Mouse (Mus musculus) left cerebral cortex, postnatal 25 days (tissue): ENCODE measurements around the gene Itgb1bp1. TPM values are rescaled to one million over a fixed set of nuclear protein-coding genes. Genes with fewer than 3 reads are reported as not detected.

Experiments used
- DNase-seq, 2 experiments: peaks; one replicate each; pipeline ENCODE4 v3.0.0; 2022; ENCODE audit warnings: low spot score in 2 of 2, mixed read lengths in 1 of 2
- intact Hi-C: fragments of 180-260 bp; cut with DNase I; formaldehyde crosslinking; loops from one replicate; pipeline ENCODE4 v1.15.1; 2025
- total RNA-seq, 2 experiments: library from RNA; stranded (reverse); gene quantifications; 2 replicates each; pipeline ENCODE4 v1.2.3; 2021

Itgb1bp1 gene
- total RNA-seq, 2 experiments from 2014 or later = 33.0 to 35.2 TPM

DNA sequence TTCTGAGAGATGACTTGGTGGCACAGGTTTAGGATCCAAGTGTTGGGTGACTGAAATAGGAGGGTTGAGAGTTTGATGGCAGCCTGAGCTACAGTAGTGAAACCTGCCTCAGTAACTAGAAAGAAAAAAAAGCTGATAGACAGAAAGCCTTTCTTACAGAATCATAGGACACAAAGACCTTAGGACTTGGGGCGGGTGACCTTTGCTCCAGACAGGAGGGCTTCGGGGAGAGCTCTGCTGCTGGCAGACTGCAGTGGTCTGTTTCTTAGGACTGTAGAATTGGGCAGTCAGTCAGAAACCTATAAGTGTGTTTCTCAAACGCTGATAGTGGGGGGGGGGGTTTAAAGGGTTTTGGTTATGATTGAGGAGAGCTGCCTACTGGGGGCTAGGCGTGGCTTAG, 19.7 kb upstream of the Itgb1bp1 start:
- DNase-seq = no peak
- intact Hi-C loops = no loop called here

DNA sequence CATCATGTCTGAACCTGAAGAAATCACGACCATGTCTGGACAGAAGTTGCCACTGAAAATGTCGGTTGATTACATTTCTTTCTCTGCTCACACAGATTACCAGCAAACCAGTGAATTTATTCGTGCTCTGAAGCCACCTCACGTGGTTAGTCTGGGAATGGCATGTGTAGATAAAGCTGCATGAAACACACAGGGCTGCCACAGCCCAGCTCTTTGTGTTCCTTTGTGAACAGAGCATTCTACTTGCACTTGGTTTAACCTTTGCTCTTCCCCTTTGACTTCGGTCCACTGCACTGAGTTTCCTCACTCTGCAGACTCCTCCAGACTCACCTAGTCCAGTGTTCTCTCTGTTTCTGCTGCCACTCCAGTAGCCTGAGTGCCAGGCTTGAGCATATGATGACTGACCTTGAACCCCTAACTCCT, 16.3 kb upstream of the Itgb1bp1 start:
- intact Hi-C loops = no loop called here
- no peak for DNase-seq

DNA sequence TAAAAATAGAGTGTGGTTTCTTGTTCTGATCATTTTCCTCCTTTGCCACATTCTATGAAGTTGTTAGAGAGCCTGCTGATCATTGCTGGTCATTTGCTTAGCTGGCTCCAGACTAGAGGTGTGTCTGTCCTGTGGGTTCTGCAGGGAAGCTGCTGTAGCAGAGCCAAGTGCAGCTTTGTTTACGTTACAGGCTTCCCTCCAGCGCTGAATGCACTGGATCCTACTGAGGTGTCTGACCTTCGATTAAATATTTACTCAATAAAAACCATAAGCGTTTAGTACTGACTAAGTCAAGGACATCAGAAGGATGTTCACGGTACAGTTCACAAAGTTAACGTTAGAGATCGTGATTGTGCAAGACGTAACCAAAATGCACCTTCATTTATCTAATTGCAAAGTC, 15.8 kb upstream of the Itgb1bp1 start:
- DNase-seq = no peak
- intact Hi-C loops = no loop called here

DNA sequence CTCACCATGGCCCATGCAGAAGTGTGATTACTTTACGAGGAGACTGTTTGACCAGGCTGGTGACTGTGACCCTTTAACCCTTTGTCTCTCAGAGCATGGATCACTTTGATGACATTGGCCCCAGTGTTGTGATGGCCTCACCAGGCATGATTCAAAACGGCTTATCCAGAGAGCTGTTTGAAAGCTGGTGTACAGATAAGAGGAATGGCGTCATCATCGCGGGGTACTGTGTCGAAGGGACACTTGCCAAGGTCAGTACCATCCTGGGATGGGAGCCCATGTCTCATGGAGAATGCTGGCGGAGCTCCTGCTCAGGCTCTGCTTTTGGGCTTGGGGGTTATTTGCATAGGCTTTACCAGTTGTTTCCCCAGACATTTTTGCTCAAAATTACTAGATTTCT, 15.2 kb upstream of the Itgb1bp1 start:
- no peak for DNase-seq
- intact Hi-C loops = no loop called here

DNA sequence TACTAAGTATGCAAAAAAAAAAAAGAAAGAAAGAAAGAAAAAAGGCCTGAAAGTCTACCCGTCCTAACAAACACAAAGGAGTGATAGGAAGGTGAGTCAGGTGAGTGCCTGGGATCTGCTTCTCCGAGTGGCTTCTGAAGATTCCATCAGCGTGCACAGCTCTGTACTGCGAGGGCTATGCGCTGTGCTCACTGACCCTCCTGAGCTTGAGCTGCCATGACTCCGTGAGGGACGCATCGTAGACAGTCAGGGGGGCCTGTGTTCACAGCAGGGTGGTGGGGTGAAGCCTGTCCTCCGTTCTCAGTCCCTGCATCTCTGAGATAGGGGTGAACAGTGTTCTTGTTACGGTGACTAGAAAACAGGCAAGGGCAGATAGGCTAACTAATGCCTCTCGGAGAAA, 12.8 kb upstream of the Itgb1bp1 start:
- intact Hi-C loops = no loop called here
- no peak for DNase-seq

DNA sequence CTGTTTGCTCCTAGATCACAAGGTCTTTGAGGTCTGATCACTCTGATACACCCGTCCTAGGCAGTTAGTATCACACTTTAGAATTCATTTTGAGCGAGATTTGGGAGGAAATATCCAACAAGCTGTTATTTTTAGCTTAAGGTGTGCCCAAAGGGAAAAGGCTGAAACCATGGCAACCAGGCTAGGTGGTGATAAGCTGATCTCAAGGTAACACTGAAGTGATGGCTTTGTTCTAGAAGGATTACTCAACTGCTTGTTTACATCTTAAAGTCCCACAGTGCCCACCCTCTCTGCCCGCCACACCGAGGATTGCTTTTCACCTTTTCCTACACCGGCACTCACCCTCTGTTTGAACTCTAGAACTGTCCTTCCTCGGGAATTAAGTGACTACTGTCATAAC, 3.6 kb upstream of the Itgb1bp1 start:
- no peak for DNase-seq
- intact Hi-C loops = loop anchor here (5.0 kb wide), 1 partner anchor 177 kb away; no protein-coding TSS in a partner anchor

DNA sequence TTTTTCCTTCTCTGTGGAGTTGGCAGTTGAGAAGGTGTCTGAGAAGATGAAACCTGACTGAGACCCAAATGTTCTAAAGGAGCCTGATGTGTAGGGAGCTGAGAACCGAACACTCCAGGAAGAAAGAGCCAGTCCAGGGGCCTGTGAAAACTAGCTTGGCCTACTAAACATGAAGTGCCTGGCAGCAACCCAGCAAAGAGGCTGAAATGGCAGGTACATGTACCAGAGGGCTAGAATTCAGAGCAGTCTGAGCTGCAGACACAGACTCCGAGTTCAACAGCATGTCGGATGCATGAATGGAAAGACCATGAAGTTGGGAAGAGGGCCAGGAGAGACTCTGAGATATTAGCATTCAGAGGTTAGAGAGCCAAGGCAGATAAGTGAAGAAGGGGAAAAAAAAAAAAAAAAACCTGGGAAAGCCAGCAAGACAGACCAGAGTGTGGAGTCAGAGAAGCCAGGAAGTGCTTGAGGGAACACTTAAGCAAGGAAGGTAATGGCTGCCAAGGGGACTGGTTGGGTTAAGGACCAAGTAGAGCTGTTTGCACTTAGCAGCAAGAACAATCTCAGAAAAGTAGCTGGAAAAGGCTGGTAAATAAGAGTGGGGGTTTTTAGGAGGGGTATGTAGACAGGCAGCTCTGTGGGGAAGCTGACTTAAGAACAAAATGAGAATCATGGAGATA, 2.8 kb upstream of the Itgb1bp1 start:
- intact Hi-C loops = loop anchor here (5.0 kb wide), 1 partner anchor 177 kb away; no protein-coding TSS in a partner anchor
- no peak for DNase-seq

DNA sequence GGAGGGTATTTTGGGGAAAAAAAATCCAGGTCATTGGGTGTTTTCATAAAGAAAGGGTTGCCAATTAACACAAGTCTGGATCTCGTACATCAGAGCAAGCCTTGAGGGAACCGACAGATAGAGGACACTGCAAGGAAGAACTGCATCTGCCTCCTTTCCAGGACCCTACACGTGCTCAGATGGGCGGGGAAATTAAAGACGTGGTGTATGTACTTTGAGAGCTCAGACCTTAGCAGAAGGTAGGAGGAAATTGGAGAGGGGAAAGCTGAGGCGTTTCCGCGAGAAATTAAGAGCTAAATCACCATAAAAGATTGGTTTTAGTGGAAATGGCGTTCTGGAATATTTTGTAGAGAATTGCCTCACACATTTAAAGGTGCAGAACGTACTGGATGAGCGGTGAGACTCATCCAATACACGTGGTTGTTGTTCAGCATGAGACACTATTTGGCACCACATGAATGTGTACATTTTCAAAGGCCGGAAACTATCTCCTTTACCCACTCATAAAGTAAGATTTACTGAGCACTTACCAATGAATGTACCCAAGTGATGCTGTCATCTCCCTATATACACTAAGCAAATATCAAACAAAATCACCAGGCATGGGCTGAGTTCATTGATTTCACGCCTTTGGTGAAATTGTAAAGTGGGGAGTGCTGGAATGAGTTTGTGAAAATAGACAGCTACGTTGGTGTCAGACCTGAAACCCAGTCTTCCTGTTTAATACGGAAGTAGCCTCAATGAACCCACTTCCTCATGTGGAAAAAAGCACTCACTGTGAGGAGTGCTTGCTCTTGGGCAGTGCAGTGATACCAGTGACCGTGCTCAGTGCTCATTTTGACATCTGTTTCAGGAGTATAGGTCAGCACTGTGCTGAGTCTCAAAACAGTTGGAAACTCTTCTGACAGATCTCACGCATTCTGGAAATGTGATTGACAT, 897 bp upstream of the Itgb1bp1 start:
- no peak for DNase-seq
- intact Hi-C loops = loop anchor here (1.0 to 5.0 kb wide), 2 partner anchors 86 to 175 kb away; partner anchors contain the start of gene Adam17

DNA sequence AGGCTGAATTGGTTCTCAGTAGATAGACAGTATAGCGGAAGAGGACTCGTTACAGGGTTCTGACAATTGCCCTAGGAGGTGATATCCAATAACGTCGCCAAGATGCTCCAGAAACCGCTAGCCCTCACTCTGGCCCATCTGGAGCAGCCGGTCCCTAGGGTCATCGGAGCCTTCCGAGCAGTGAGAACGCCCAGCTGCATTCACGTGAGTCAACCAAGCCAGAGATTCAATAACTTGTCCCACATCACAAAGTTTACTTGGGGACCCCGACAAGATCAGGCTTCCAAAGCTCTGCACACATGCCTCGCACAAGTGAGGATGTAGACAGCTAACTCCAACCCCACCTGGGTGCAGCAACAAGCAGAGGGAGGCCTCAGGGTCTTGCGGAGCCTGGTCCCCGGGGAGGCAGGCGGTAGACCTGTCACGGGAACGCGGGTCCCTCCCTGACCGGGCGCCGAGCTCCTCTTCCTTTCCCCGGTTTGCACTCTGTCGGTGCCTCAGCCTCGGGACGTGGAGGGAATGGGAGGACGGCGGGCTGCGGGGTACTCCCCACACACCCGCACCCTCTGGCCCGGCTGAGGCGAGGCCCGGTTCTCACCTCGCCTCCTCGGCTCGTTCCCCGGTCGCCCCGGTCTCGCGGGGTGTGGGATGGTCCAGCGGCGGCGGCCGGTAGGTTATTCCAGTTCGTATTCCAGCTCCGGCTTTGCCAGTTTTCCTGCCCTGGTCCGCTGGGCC, 409 bp downstream of the Itgb1bp1 start:
- intact Hi-C loops = loop anchor here (1.0 to 5.0 kb wide), 2 partner anchors 88 to 173 kb away; partner anchors contain the start of gene Adam17
- DNase-seq = no peak

DNA sequence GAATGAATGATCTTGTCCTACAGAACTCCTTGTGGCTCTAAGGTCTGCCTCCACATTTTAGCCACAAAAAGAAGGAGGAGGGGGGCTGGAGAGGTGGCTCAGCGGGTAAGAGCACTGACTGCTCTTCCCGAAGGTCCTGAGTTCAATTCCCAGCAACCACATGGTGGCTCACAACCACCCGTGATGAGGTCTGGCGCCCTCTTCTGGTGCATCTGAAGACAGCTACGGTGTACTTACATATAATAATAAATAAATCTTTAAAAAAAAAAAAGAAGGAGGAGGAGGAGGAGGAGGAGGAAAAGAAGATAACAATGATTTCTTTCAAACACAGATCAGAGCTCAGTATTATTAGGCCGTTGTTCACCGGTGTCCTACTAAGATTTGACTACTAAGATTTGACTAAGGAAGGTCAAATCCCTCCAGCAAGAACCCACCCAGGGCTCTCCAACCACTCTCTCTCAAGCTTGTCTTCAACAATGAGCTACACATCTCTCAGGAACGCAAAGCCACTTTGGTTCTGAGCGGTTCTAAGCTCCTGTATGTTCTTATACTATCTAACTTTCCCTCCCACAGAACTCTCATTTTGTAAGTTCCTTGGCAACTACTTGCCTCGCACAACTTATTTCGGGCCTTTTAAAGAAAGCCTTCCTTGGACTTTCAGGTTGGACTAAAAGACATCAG, 1.2 kb downstream of the Itgb1bp1 start, which contains the start of gene Cpsf3:
Gene Cpsf3 (plus strand): TSS at position 631 of the 681 bp plus-strand sequence.
- intact Hi-C loops = loop anchor here (5.0 kb wide), 1 partner anchor 173 kb away; no protein-coding TSS in a partner anchor

DNA sequence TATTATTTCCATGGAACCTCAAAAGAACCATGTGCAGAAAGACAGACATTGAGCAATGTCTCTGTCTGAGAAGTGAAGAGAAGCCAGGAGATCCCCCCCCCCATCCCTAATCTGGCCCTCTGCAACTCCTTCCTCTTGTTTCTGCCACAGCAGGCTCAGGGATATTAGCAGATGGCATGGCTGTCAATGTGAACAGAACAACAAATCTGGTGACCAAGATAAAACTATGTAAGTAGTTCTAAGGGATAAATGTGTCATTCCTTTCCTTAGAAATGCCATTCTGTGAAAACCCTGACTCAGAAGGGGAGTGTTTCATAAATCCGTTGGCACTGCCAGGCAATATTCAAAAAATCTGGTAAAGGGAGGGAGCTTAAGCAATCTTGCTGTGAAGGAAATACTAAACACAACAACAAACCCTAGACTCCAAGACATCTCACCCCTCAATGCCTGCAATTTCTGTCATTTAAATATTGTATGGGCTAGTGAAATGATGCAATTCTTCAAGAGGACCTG, 8.7 kb downstream of the Itgb1bp1 start:
- no peak for DNase-seq
- intact Hi-C loops = no loop called here

More for the DNA sequence above, 1.2 kb downstream of the Itgb1bp1 start, which contains the start of gene Cpsf3:
- no peak for DNase-seq

DNA sequence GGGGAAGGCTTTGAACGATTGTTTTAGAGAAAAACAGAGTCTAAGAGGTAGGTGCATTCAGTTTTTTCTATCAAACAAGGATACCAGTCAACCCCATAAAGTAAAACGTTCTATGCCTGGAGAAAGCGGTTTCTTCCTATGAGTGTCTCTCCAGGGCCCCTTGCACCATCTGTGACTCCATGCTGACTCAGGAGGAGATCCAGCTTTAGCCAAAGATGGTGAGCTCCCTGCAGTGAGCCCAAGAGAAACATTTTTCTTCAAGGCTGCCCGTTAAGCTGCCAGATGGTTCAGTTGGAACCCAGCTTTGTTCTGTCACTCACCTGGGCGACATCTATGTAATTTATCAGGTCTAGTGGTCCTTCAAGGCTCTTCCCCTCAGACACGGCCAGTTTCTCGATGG, 11.6 kb downstream of the Itgb1bp1 start:
- no peak for DNase-seq
- intact Hi-C loops = no loop called here

DNA sequence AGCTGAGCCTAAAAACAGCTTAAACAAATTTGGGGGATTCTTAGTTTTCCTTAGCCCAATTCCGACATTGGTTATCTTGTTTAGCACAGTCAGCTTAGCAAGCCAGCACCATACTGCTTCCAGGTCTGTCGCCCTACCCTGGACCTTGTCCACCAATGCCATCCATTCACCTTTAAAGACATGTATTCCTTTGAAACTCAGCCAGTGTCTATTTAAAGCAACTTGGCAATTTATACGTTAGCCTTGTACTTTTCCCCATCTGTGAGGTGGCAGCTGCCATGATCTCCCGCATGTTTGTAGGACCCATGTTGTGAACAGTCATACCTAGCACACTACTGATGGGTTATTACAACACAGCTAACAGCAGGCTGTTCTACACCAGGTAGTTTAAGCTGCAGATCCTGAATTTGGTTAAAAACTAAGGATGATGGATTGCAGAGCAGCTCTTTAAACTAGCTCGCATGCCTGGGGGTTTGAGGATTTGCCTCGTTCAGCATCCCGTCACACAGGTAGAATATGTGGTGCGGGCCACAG, 17.9 kb downstream of the Itgb1bp1 start:
- DNase-seq = no peak
- intact Hi-C loops = loop anchor here (5.0 kb wide), 1 partner anchor 191 kb away; no protein-coding TSS in a partner anchor

DNA sequence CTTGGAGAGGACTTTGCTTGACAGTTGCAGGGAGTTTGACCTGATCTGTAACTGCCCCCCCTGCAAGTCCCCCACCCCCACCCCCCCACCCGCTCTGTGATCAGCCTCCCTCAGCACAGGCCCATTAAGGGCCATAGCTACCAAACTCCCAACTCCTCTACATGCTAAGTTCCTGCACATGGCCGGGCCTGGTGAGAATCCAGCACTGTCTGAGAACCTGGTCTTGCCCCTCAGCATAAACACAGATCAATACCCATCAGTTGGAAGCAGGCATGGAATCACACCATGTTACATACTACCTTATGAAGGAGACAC, 19.3 kb downstream of the Itgb1bp1 start:
- intact Hi-C loops = loop anchor here (1.0 to 5.0 kb wide), 2 partner anchors 155 to 189 kb away; no protein-coding TSS in a partner anchor
- no peak for DNase-seq

DNA sequence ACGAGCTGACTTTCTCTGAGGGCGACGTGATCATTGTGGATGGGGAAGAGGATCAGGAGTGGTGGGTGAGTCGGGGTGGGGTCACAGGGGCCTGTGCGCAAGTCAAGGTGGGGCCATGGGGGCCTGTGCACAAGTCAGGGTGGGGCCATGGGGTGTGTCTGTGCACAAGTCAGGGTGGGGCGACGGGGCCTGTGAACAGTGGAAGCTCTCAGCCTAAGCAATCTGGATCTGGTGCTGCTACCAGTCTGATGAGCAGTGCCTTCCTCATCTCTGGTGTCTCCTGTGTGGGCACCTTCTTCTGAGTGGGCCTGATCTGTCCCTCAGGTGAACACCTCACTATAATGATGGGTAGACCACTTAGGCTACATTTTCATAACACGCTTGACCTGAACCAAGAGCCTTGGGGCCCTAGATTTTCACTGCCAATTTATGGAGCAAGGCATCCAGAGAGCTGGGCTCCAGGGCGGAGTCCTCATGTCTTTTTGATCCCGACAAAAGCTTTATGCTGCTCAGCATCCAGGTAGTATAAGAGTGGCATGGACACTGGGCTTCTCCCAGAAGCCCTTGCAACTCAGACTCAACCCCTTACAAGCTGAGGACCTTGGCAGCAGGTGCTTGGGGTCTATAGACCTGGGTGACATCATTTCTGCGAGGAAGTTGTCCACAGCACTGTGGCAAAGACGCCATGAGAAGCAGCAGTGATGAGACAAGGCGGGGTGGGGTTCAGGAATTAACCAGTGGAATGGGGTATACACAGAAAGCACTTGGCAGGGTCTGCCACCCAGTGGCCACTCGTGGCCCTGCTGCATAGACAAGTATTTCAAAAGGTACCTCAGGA, 19.9 kb downstream of the Itgb1bp1 start:
- peak; percentile 73 to 77 for DNase-seq
- intact Hi-C loops = loop anchor here (1.0 to 5.0 kb wide), 2 partner anchors 155 to 189 kb away; no protein-coding TSS in a partner anchor

DNA sequence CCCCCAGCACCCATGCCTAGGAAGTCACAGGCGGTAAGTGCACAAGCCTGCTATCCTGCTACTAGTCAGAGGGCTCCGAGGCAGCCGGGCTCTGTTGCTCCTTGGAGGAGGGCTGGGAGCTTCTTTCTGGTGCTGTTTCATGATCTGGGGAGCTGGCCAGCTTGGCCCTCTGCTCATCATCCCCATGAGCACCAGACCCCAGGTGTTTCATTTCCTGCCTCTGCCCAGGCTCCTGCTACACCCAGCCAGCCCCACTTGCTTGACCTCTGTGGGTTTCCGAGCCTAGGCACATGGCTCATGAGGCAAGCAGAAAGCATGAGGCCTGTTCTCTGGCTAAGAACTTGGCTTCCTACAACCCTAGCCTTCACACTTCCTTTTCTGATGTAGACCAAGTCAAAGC, 20.6 kb downstream of the Itgb1bp1 start:
- no peak for DNase-seq
- intact Hi-C loops = loop anchor here (5.0 kb wide), 1 partner anchor 188 kb away; no protein-coding TSS in a partner anchor

DNA sequence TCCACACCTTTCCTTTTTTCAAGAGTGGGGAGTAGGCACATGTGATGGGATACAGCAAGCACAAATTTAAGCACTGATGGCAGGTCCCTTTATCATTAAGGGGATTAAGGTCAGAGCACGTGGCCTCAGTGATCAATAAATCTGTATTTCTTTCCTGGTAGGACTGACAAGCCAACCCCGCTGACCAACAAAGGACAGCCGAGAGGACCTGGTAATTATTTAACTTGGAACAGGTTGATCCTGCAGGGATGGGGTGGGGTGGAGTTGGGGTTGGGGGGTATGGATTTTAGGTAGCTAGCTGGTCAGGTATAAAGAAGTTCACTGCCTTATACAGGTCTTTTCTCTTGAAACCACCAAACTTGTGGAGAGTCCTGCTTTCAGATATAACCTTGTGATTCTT, 21.1 kb downstream of the Itgb1bp1 start:
- intact Hi-C loops = loop anchor here (5.0 kb wide), 2 partner anchors 188 to 338 kb away; no protein-coding TSS in a partner anchor
- no peak for DNase-seq

DNA sequence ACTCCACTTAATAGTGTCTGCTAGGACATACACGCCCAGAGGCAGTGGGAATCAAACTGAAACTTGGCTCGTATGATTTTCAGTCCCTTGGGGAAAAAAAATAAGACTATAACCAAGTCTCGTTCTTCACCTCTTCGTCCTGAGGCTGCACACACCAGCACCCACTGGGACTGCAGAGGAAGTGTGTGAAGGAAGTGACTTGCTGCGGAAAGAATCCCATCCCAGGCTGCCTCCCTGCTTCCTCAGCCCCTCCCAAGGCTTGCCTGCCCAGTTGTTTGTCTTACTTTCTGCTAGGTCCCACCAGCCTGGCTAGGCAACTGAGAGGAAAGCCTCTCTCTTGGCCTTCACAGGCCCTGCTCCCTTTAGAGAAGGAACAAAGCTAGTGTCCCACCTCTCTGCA, 21.8 kb downstream of the Itgb1bp1 start:
- intact Hi-C loops = loop anchor here (5.0 kb wide), 1 partner anchor 337 kb away; no protein-coding TSS in a partner anchor

More for the DNA sequence above, 21.8 kb downstream of the Itgb1bp1 start:
- no peak for DNase-seq
